Comparison of ENCODE assay signal across 23 mouse cellular contexts in genomic region chr1:180429819-180430218, GRCm38 (mm10). TPM values are rescaled to one million over a fixed set of nuclear protein-coding genes. Genes with fewer than 3 reads are reported as not detected.
DNase-seq lines count a peak whose midpoint lies in the region; ATAC-seq and TF ChIP-seq lines count a peak whose summit lies in the region.
"Had no signal": no experiment of that assay in that cellular context is flagged by ENCODE, and none has a peak within 500 bp of the region (broad histone marks: within the 10 kb centered on the region; RNA-seq: fewer than 3 reads in every experiment).

No protein-coding gene starts in this region.

- no peak for TF ChIP-seq CTCF in heart, adult 2 months (IDR thresholded peaks at IDR 0.05)

- no peaks in the 10 kb centered on the region; the same call in 1 of the 2 replicates for H3K36me3 ChIP-seq in heart, adult 2 months (ENCODE audit: control insufficient read depth, insufficient read depth, low read length)
- H3K36me3 ChIP-seq: forebrain, embryonic 12.5 days; heart, embryonic 10.5 days; hindbrain, embryonic 13.5 days had no signal

- intact Hi-C loops in heart, adult 2 months (cut with DNase I) = loop anchor here (10.0 kb wide), 1 partner anchor 575 kb away; no protein-coding TSS in a partner anchor
- intact Hi-C loops in left cerebral cortex, postnatal 4 days (cut with DNase I) = loop anchor here (5.0 kb wide), 2 partner anchors 117 to 332 kb away; no protein-coding TSS in a partner anchor
- intact Hi-C loops in heart, postnatal 14 days (cut with DNase I) = loop anchor here (2.0 kb wide), 1 partner anchor 163 kb away; no protein-coding TSS in a partner anchor

- peak; percentile 87 for DNase-seq in heart, adult 11 months
- DNase-seq in heart, adult 2 months = no peak
- no peak for DNase-seq in left cerebral cortex, postnatal 4 days
- DNase-seq in MN1 (ENCODE audit: low spot score) = no peak
- DNase-seq in heart, postnatal 14 days = no peak
- DNase-seq: adrenal gland, postnatal 14 days; cerebellum, adult 18-20 months; cerebellum, adult 9-11 months; cerebellum, postnatal 36 days; forebrain, postnatal 0 days; gastrocnemius, postnatal 14 days; heart, postnatal 10 days had no signal

- no peak for TF ChIP-seq EP300 in heart, adult 2 months (IDR thresholded peaks at IDR 0.05; ENCODE audit: insufficient read depth, low read depth, low read length)

- peak; percentile 23 for ATAC-seq in granulocyte monocyte progenitor cell, adult 5-6 weeks (replicated peaks; ENCODE audit: poor library complexity, severe bottlenecking)
- 0 out of 2 replicates have a peak, but pooled peaks have one; percentile 25 for ATAC-seq in megakaryocyte-erythroid progenitor cell, adult 5-6 weeks (replicated peaks; ENCODE audit: low FRiP score, low TSS enrichment, poor library complexity, severe bottlenecking)
- ATAC-seq: activated CD4-positive, CD25-positive, alpha-beta regulatory T cell, adult 4 months; forebrain, postnatal 0 days; hindbrain, postnatal 0 days; Patski had no signal

- H3K27ac ChIP-seq in heart, adult 2 months = no peak overlapping the region
- H3K27ac ChIP-seq: embryonic facial prominence, embryonic 13.5 days; forebrain, embryonic 12.5 days; heart, embryonic 10.5 days; hindbrain, embryonic 13.5 days; hindbrain, postnatal 0 days had no signal

- H3K79me2 ChIP-seq in heart, adult 2 months (replicated peaks; ENCODE audit: control insufficient read depth, insufficient read depth, low read length) = no peaks in the 10 kb centered on the region

- H3K4me3 ChIP-seq in heart, adult 2 months = no peak overlapping the region
- H3K4me3 ChIP-seq: embryonic facial prominence, embryonic 13.5 days; forebrain, embryonic 12.5 days; heart, embryonic 10.5 days; hindbrain, embryonic 13.5 days had no signal

- no peaks in the 10 kb centered on the region for H3K27me3 ChIP-seq in heart, adult 2 months (ENCODE audit: control insufficient read depth, insufficient read depth, low read length)
- H3K27me3 ChIP-seq: embryonic facial prominence, embryonic 13.5 days; Patski had no signal

- H3K4me1 ChIP-seq in heart, adult 2 months (ENCODE audit: control insufficient read depth, insufficient read depth, low read length) = peaks cover 6% of the 10 kb centered on the region

- WGBS in heart, adult 2 months = 33% methylated on average over 5 of the region's 5 CpGs

- TF ChIP-seq POLR2A in heart, adult 2 months (IDR thresholded peaks at IDR 0.05; ENCODE audit: insufficient read depth, low read depth, low read length) = no peak

- H3K9ac ChIP-seq in heart, adult 2 months (ENCODE audit: low read depth, low read length) = no peak overlapping the region
- H3K9ac ChIP-seq: embryonic facial prominence, embryonic 13.5 days; forebrain, embryonic 12.5 days; forebrain, postnatal 0 days; hindbrain, embryonic 13.5 days had no signal

RNA-seq across cellular contexts. Expression of gene Stum, which starts 53.5 kb away (rescaled TPM):
- total RNA-seq in heart, adult 2 months (2021) = 1 to 10 TPM; 2.0 to 2.8 TPM
- 3.7 and 6.0 TPM in 2 replicates for polyA plus RNA-seq in heart, adult 2 months (2012; rRNA removed)
- total RNA-seq in granulocyte monocyte progenitor cell, adult 5-6 weeks (2014; fragmentation: Nextera tagmentation) = not detected in 2 replicates
- total RNA-seq in granulocyte monocyte progenitor cell, adult 5-6 weeks (2017) = not detected in 2 replicates
- total RNA-seq in megakaryocyte-erythroid progenitor cell, adult 5-6 weeks (2014; fragmentation: Nextera tagmentation) = not detected in 2 replicates
- total RNA-seq in megakaryocyte-erythroid progenitor cell, adult 5-6 weeks (2017) = not detected in 2 replicates
- 10 to 100 TPM; 86.3 to 98.1 TPM for total RNA-seq in left cerebral cortex, postnatal 4 days (2021)
- total RNA-seq in heart, postnatal 14 days (2021) = 1 to 10 TPM in 1 of 2 experiments, under 1 TPM in 1; 0.78 to 1.6 TPM
- total RNA-seq: hematopoietic stem cell, adult 5-6 weeks had no signal
- polyA plus RNA-seq: activated CD4-positive, CD25-positive, alpha-beta regulatory T cell, adult 4 months; G1E; Patski had no signal

Comparison
In these comparisons a context has a peak if more than half of its experiments do, and no peak if none do; other contexts are left out.
1. RNA of gene Stum, which starts 53.5 kb away (total RNA-seq): 86.3 to 98.1 TPM in left cerebral cortex, postnatal 4 days; 2.0 to 2.8 TPM in heart, adult 2 months, 0.78 to 1.6 TPM in heart, postnatal 14 days, not detected in granulocyte monocyte progenitor cell, adult 5-6 weeks and not detected in megakaryocyte-erythroid progenitor cell, adult 5-6 weeks; every median in the first group is over 10 times any median in the second.